Mouse (Mus musculus) kidney, postnatal 14 days (tissue): ENCODE data around the gene 1520401A03Rik.
"Not testable (repeated sequence)": the region's sequence is repeated elsewhere in the genome, so short reads cannot be mapped to it uniquely, and the experiment has no call there.

Experiments used
- DNase-seq: peaks from one replicate; pipeline ENCODE4 v3.0.0; 2022; ENCODE audit warnings: mixed read lengths

The 1520401A03Rik gene

GRCm38 (mm10) chr17:23722376-23723125 is at the start of gene 1520401A03Rik:
Gene 1520401A03Rik (minus strand): TSS chr17:23722783.
- DNase-seq, result no peak

GRCm38 (mm10) chr17:23772219-23772556 is 49.6 kb upstream of the 1520401A03Rik start:
- not testable (repeated sequence) for DNase-seq

- peak; percentile 99 for DNase-seq
Observed at GRCm38 (mm10) chr17:23771284-23772218, 49.0 kb upstream of the 1520401A03Rik start, which contains the start of gene Flywch1. Gene Flywch1 (minus strand): TSS chr17:23771602.

GRCm38 (mm10) chr17:23770896-23771283 is 48.3 kb upstream of the 1520401A03Rik start:
- DNase-seq, result no peak

GRCm38 (mm10) chr17:23770493-23770892 is 47.9 kb upstream of the 1520401A03Rik start:
- no peak for DNase-seq

- DNase-seq, result no peak
Observed at GRCm38 (mm10) chr17:23762976-23763375, 40.4 kb upstream of the 1520401A03Rik start.

GRCm38 (mm10) chr17:23761155-23761554 is 38.6 kb upstream of the 1520401A03Rik start:
- DNase-seq, result no peak

- DNase-seq, result no peak
Observed at GRCm38 (mm10) chr17:23760231-23760630, 37.6 kb upstream of the 1520401A03Rik start.

- no peak for DNase-seq
Observed at GRCm38 (mm10) chr17:23758801-23759200, 36.2 kb upstream of the 1520401A03Rik start.

- no peak for DNase-seq
Observed at GRCm38 (mm10) chr17:23757581-23757980, 35.0 kb upstream of the 1520401A03Rik start.

- DNase-seq, result peak; percentile 59
Observed at GRCm38 (mm10) chr17:23755689-23756088, 33.1 kb upstream of the 1520401A03Rik start.

GRCm38 (mm10) chr17:23749400-23750191 is 27.0 kb upstream of the 1520401A03Rik start:
- DNase-seq, result no peak

GRCm38 (mm10) chr17:23748631-23749391 is 26.2 kb upstream of the 1520401A03Rik start:
- peak; percentile 87 for DNase-seq

- no peak for DNase-seq
Observed at GRCm38 (mm10) chr17:23748026-23748425, 25.4 kb upstream of the 1520401A03Rik start.

- DNase-seq, result no peak
Observed at GRCm38 (mm10) chr17:23747471-23747870, 24.9 kb upstream of the 1520401A03Rik start.

- no peak for DNase-seq
Observed at GRCm38 (mm10) chr17:23746767-23747166, 24.2 kb upstream of the 1520401A03Rik start.

GRCm38 (mm10) chr17:23746311-23746710 is 23.7 kb upstream of the 1520401A03Rik start:
- no peak for DNase-seq

- DNase-seq, result no peak
Observed at GRCm38 (mm10) chr17:23745301-23746251, 23.0 kb upstream of the 1520401A03Rik start, which contains the start of gene Kremen2. Gene Kremen2 (minus strand): TSS chr17:23745833.

GRCm38 (mm10) chr17:23744651-23745050 is 22.1 kb upstream of the 1520401A03Rik start:
- no peak for DNase-seq

- DNase-seq, result no peak
Observed at GRCm38 (mm10) chr17:23744076-23744475, 21.5 kb upstream of the 1520401A03Rik start.

GRCm38 (mm10) chr17:23742941-23743340 is 20.4 kb upstream of the 1520401A03Rik start:
- DNase-seq, result no peak
